Mouse (Mus musculus) forebrain, embryonic 13.5 days (tissue): ENCODE data around the gene Piezo1. TPM values are rescaled to one million over a fixed set of nuclear protein-coding genes. Genes with fewer than 3 reads are reported as not detected.
A peak's percentile ranks its signal among the peaks of the same experiment; 100 is the strongest.

ENCODE experiments used
- ATAC-seq: fragments of 200-750 bp; cut with Nextera tagmentation; 2 replicates; pipeline ENCODE4 v1.8.0; 2017
- H3K27ac ChIP-seq: fragments of 300-500 bp; sonication (generic); 2 replicates; pipeline ENCODE4 v1.5.1; 2015; ENCODE audit warnings: inconsistent platforms, mild to moderate bottlenecking, moderate library complexity
- H3K27me3 ChIP-seq: fragments of 300-500 bp; sonication (generic); 2 replicates; pipeline ENCODE4 v1.6.1; 2015; ENCODE audit warnings: mild to moderate bottlenecking, inconsistent platforms
- H3K36me3 ChIP-seq: fragments of 300-500 bp; sonication (generic); 2 replicates; pipeline ENCODE4 v1.6.1; 2015; ENCODE audit warnings: mild to moderate bottlenecking, inconsistent platforms; ENCODE audit not compliant: poor library complexity, severe bottlenecking
- H3K4me1 ChIP-seq: fragments of 300-500 bp; sonication (generic); 2 replicates; pipeline ENCODE4 v1.6.1; 2015; ENCODE audit warnings: inconsistent platforms
- H3K4me2 ChIP-seq: fragments of 300-500 bp; sonication (generic); 2 replicates; pipeline ENCODE4 v1.6.1; 2015; ENCODE audit warnings: inconsistent platforms, mild to moderate bottlenecking, moderate library complexity
- H3K4me3 ChIP-seq: fragments of 300-500 bp; sonication (generic); 2 replicates; pipeline ENCODE4 v1.5.1; 2015; ENCODE audit warnings: mild to moderate bottlenecking, inconsistent platforms
- H3K9ac ChIP-seq: fragments of 300-500 bp; sonication (generic); 2 replicates; pipeline ENCODE4 v1.6.1; 2015; ENCODE audit warnings: mild to moderate bottlenecking, inconsistent platforms
- H3K9me3 ChIP-seq: fragments of 300-500 bp; sonication (generic); replicated peaks from 2 replicates; pipeline ENCODE4 v1.6.1; 2016; ENCODE audit warnings: inconsistent platforms
- WGBS: fragments of 180-500 bp; shearing (Covaris S2); methylation state at CpG from one replicate; pipeline ENCODE4 v1.1.7; 2015; 5-methylcytosine and 5-hydroxymethylcytosine counted together
- polyA plus RNA-seq: library from polyadenylated mRNA; unstranded; fragments of >200 nt; fragmentation: Nextera tagmentation; extraction: Ambion mirVana; gene quantifications from 2 replicates; pipeline ENCODE4 v1.2.1, GENCODE M21; 2015

The Piezo1 gene
- polyA plus RNA-seq: 1.4 and 2.0 TPM in 2 replicates

- peak; percentile 54 for ATAC-seq
- peaks cover 18% of the 10 kb centered on the region for H3K4me1 ChIP-seq
- peaks cover 47% of the 10 kb centered on the region for H3K27me3 ChIP-seq
- peak within 1 kb of the TSS; percentile 47 for H3K4me3 ChIP-seq
- peak within 1 kb of the TSS; percentile 64 for H3K9ac ChIP-seq
- WGBS: 12% methylated on average over 51 of the region's 56 CpGs
- H3K9me3 ChIP-seq: no peaks in the 10 kb centered on the region
- no peaks in the 10 kb centered on the region for H3K36me3 ChIP-seq
- no peak within 1 kb of the TSS for H3K27ac ChIP-seq
- peak within 1 kb of the TSS; percentile 83 for H3K4me2 ChIP-seq
These were observed at the start of gene Piezo1 for GRCm38 (mm10) chr8:122551265-122552051. Gene Piezo1, minus strand, starts transcription at chr8:122551329.

- H3K9ac ChIP-seq: no peak overlapping the region
- no peaks in the 10 kb centered on the region for H3K9me3 ChIP-seq
- no peak overlapping the region for H3K4me3 ChIP-seq
- H3K27ac ChIP-seq: no peak overlapping the region
- no peaks in the 10 kb centered on the region for H3K4me1 ChIP-seq
- ATAC-seq: no peak
- H3K36me3 ChIP-seq: no peaks in the 10 kb centered on the region
- 93% methylated on average over 9 of the region's 9 CpGs for WGBS
- H3K27me3 ChIP-seq: no peaks in the 10 kb centered on the region
- no peak overlapping the region for H3K4me2 ChIP-seq
These were observed 49.5 kb upstream of the Piezo1 start for GRCm38 (mm10) chr8:122600666-122601065.

GRCm38 (mm10) chr8:122596031-122596430 is 44.9 kb upstream of the Piezo1 start:
- no peaks in the 10 kb centered on the region for H3K4me1 ChIP-seq
- no peak overlapping the region for H3K4me2 ChIP-seq
- H3K9me3 ChIP-seq: no peaks in the 10 kb centered on the region
- no peaks in the 10 kb centered on the region for H3K36me3 ChIP-seq
- H3K27ac ChIP-seq: no peak overlapping the region
- no peak for ATAC-seq
- no peak overlapping the region for H3K9ac ChIP-seq
- H3K4me3 ChIP-seq: no peak overlapping the region
- no peaks in the 10 kb centered on the region for H3K27me3 ChIP-seq
- WGBS: 55% methylated on average over 4 of the region's 4 CpGs

- WGBS: 87% methylated on average over 19 of the region's 19 CpGs
- no peak overlapping the region for H3K4me3 ChIP-seq
- no peak for ATAC-seq
- no peaks in the 10 kb centered on the region for H3K36me3 ChIP-seq
- no peaks in the 10 kb centered on the region for H3K9me3 ChIP-seq
- no peak overlapping the region for H3K4me2 ChIP-seq
- peak overlapping the region; percentile 57 for H3K27ac ChIP-seq
- H3K27me3 ChIP-seq: no peaks in the 10 kb centered on the region
- peak overlapping the region; percentile 40; the same call in 1 of the 2 replicates for H3K9ac ChIP-seq
- H3K4me1 ChIP-seq: no peaks in the 10 kb centered on the region
These were observed 42.8 kb upstream of the Piezo1 start for GRCm38 (mm10) chr8:122593783-122594507.

- no peaks in the 10 kb centered on the region for H3K9me3 ChIP-seq
- H3K4me1 ChIP-seq: no peaks in the 10 kb centered on the region
- H3K9ac ChIP-seq: peak overlapping the region; percentile 40; the same call in 1 of the 2 replicates
- no peak for ATAC-seq
- H3K27ac ChIP-seq: peak overlapping the region; percentile 57; the same call in 1 of the 2 replicates
- H3K36me3 ChIP-seq: no peaks in the 10 kb centered on the region
- WGBS: 84% methylated on average over 12 of the region's 12 CpGs
- H3K27me3 ChIP-seq: no peaks in the 10 kb centered on the region
- no peak overlapping the region for H3K4me3 ChIP-seq
- H3K4me2 ChIP-seq: no peak overlapping the region
These were observed 42.1 kb upstream of the Piezo1 start for GRCm38 (mm10) chr8:122593240-122593639.

GRCm38 (mm10) chr8:122586749-122587148 is 35.6 kb upstream of the Piezo1 start:
- Histone ChIP-seq H3K9me3 (no peaks in the 10 kb centered on the region), H3K9ac (no peak overlapping the region), H3K36me3 (no peaks in the 10 kb centered on the region), H3K4me3 (no peak overlapping the region), H3K4me2 (no peak overlapping the region), H3K4me1 (peaks cover 8% of the 10 kb centered on the region), H3K27me3 (no peaks in the 10 kb centered on the region; the same call in 1 of the 2 replicates), H3K27ac (no peak overlapping the region)
- WGBS: 81% methylated on average over 10 of the region's 10 CpGs
- no peak for ATAC-seq

- Histone ChIP-seq H3K9me3 (no peaks in the 10 kb centered on the region), H3K9ac (no peak overlapping the region), H3K27me3 (no peaks in the 10 kb centered on the region; the same call in 1 of the 2 replicates), H3K36me3 (no peaks in the 10 kb centered on the region), H3K4me1 (peaks cover 8% of the 10 kb centered on the region), H3K4me2 (no peak overlapping the region), H3K27ac (no peak overlapping the region), H3K4me3 (no peak overlapping the region)
- 33% methylated on average over 7 of the region's 7 CpGs for WGBS
- ATAC-seq: 0 out of 2 replicates have a peak, but pooled peaks have one; percentile 36
These were observed 35.0 kb upstream of the Piezo1 start for GRCm38 (mm10) chr8:122586171-122586570.

- 76% methylated on average over 14 of the region's 14 CpGs for WGBS
- Histone ChIP-seq H3K27ac (no peak overlapping the region), H3K4me2 (no peak overlapping the region)
These were observed 34.3 kb upstream of the Piezo1 start for GRCm38 (mm10) chr8:122585411-122585891.

GRCm38 (mm10) chr8:122584981-122585380 is 33.9 kb upstream of the Piezo1 start:
- 89% methylated on average over 9 of the region's 9 CpGs for WGBS
- no peak overlapping the region for H3K9ac ChIP-seq
- no peak overlapping the region for H3K4me2 ChIP-seq
- no peaks in the 10 kb centered on the region for H3K9me3 ChIP-seq
- H3K36me3 ChIP-seq: no peaks in the 10 kb centered on the region
- no peaks in the 10 kb centered on the region; the same call in 1 of the 2 replicates for H3K27me3 ChIP-seq
- H3K27ac ChIP-seq: no peak overlapping the region
- peaks cover 8% of the 10 kb centered on the region for H3K4me1 ChIP-seq
- H3K4me3 ChIP-seq: no peak overlapping the region
- ATAC-seq: no peak

More at GRCm38 (mm10) chr8:122585411-122585891, 34.3 kb upstream of the Piezo1 start:
- Histone ChIP-seq H3K4me1 (peaks cover 8% of the 10 kb centered on the region), H3K27me3 (no peaks in the 10 kb centered on the region; the same call in 1 of the 2 replicates), H3K9ac (no peak overlapping the region), H3K4me3 (no peak overlapping the region), H3K9me3 (no peaks in the 10 kb centered on the region), H3K36me3 (no peaks in the 10 kb centered on the region)
- no peak for ATAC-seq

- WGBS: 78% methylated on average over 13 of the region's 15 CpGs
- Histone ChIP-seq H3K4me3 (no peak overlapping the region), H3K4me1 (peaks cover 14% of the 10 kb centered on the region), H3K4me2 (no peak overlapping the region), H3K27me3 (no peaks in the 10 kb centered on the region; the same call in 1 of the 2 replicates), H3K9ac (no peak overlapping the region), H3K36me3 (no peaks in the 10 kb centered on the region), H3K27ac (no peak overlapping the region), H3K9me3 (no peaks in the 10 kb centered on the region)
- ATAC-seq: no peak
These were observed 29.8 kb upstream of the Piezo1 start for GRCm38 (mm10) chr8:122580926-122581325.

GRCm38 (mm10) chr8:122579196-122579595 is 28.1 kb upstream of the Piezo1 start:
- ATAC-seq: no peak
- Histone ChIP-seq H3K9me3 (no peaks in the 10 kb centered on the region), H3K27me3 (no peaks in the 10 kb centered on the region), H3K9ac (no peak overlapping the region), H3K4me2 (no peak overlapping the region), H3K4me3 (no peak overlapping the region), H3K4me1 (peaks cover 26% of the 10 kb centered on the region), H3K27ac (no peak overlapping the region), H3K36me3 (no peaks in the 10 kb centered on the region)
- 21% methylated on average over 7 of the region's 7 CpGs for WGBS

GRCm38 (mm10) chr8:122577116-122577515 is 26.0 kb upstream of the Piezo1 start:
- Histone ChIP-seq H3K4me2 (peak overlapping the region; percentile 92), H3K9me3 (no peaks in the 10 kb centered on the region), H3K27me3 (no peaks in the 10 kb centered on the region), H3K4me1 (peaks cover 34% of the 10 kb centered on the region), H3K27ac (no peak overlapping the region), H3K4me3 (peak overlapping the region; percentile 66), H3K9ac (peak overlapping the region; percentile 89), H3K36me3 (peaks cover 15% of the 10 kb centered on the region)
- peak; percentile 28; the same call in 1 of the 2 replicates for ATAC-seq
- 40% methylated on average over 10 of the region's 10 CpGs for WGBS
